Mouse (Mus musculus): Measurements from ENCODE around the gene A230072I06Rik. TPM values are rescaled to one million over a fixed set of nuclear protein-coding genes. Genes with fewer than 3 reads are reported as not detected.

Gene A230072I06Rik
- polyA plus RNA-seq, 1 experiment, result not detected

- no peaks in the 10 kb centered on the region for H3K79me3 ChIP-seq (ENCODE audit: low read depth)
- no peak overlapping the region for H3K4me3 ChIP-seq (ENCODE audit: insufficient read depth, poor library complexity, severe bottlenecking)
- TF ChIP-seq MYOG (IDR thresholded peaks at IDR 0.05; ENCODE audit: control insufficient read depth, extremely low read depth, insufficient read length), result no peak
- TF ChIP-seq CEBPB (IDR thresholded peaks at IDR 0.05; ENCODE audit: low read depth), result no peak
- TF ChIP-seq FOSL1 (IDR thresholded peaks at IDR 0.05; ENCODE audit: insufficient read depth, low read length, poor library complexity, severe bottlenecking), result no peak
- TF ChIP-seq CTCF (IDR thresholded peaks at IDR 0.05; ENCODE audit: control insufficient read depth, insufficient read depth, insufficient read length), result no peak
- TF ChIP-seq MAX (IDR thresholded peaks at IDR 0.05), result no peak
- TF ChIP-seq USF1 (IDR thresholded peaks at IDR 0.05; ENCODE audit: low read depth), result no peak
- TF ChIP-seq MYOD1 (IDR thresholded peaks at IDR 0.05; ENCODE audit: control insufficient read depth, insufficient read length, low read depth), result no peak
- H3K36me3 ChIP-seq (ENCODE audit: control insufficient read depth, insufficient read depth), result no peaks in the 10 kb centered on the region
- H3K27me3 ChIP-seq (ENCODE audit: control insufficient read depth, insufficient read depth, insufficient read length), result peaks cover 13% of the 10 kb centered on the region
- no peaks in the 10 kb centered on the region for H3K79me2 ChIP-seq (ENCODE audit: control insufficient read depth, insufficient read depth)
- no peak overlapping the region for H3ac ChIP-seq (ENCODE audit: control insufficient read depth, insufficient read length, low read depth)
These were observed 44.6 kb downstream of the A230072I06Rik start for GRCm38 (mm10) chr8:12323238-12323637.

GRCm38 (mm10) chr8:12324561-12324960 lies 45.9 kb downstream of the A230072I06Rik start:
- Histone ChIP-seq H3K36me3 (ENCODE audit: control insufficient read depth, insufficient read depth) (no peaks in the 10 kb centered on the region), H3ac (ENCODE audit: control insufficient read depth, insufficient read length, low read depth) (no peak overlapping the region), H3K4me3 (ENCODE audit: insufficient read depth, poor library complexity, severe bottlenecking) (no peak overlapping the region), H3K79me3 (ENCODE audit: low read depth) (no peaks in the 10 kb centered on the region), H3K27me3 (ENCODE audit: control insufficient read depth, insufficient read depth, insufficient read length) (peaks cover 16% of the 10 kb centered on the region), H3K79me2 (ENCODE audit: control insufficient read depth, insufficient read depth) (no peaks in the 10 kb centered on the region)
- TF ChIP-seq CTCF (IDR thresholded peaks at IDR 0.05; ENCODE audit: control insufficient read depth, insufficient read depth, insufficient read length), result no peak
- TF ChIP-seq USF1 (IDR thresholded peaks at IDR 0.05; ENCODE audit: low read depth), result no peak
- TF ChIP-seq CEBPB (IDR thresholded peaks at IDR 0.05; ENCODE audit: low read depth), result no peak
- TF ChIP-seq FOSL1 (IDR thresholded peaks at IDR 0.05; ENCODE audit: insufficient read depth, low read length, poor library complexity, severe bottlenecking), result no peak
- no peak for TF ChIP-seq MAX (IDR thresholded peaks at IDR 0.05)
- TF ChIP-seq MYOG (IDR thresholded peaks at IDR 0.05; ENCODE audit: control insufficient read depth, extremely low read depth, insufficient read length), result no peak
- TF ChIP-seq MYOD1 (IDR thresholded peaks at IDR 0.05; ENCODE audit: control insufficient read depth, insufficient read length, low read depth), result no peak

- Histone ChIP-seq H3K27me3 (ENCODE audit: control insufficient read depth, insufficient read depth, insufficient read length) (peaks cover 16% of the 10 kb centered on the region), H3K79me2 (ENCODE audit: control insufficient read depth, insufficient read depth) (no peaks in the 10 kb centered on the region), H3ac (ENCODE audit: control insufficient read depth, insufficient read length, low read depth) (no peak overlapping the region), H3K4me3 (ENCODE audit: insufficient read depth, poor library complexity, severe bottlenecking) (no peak overlapping the region), H3K79me3 (ENCODE audit: low read depth) (no peaks in the 10 kb centered on the region), H3K36me3 (ENCODE audit: control insufficient read depth, insufficient read depth) (no peaks in the 10 kb centered on the region)
- TF ChIP-seq CTCF (IDR thresholded peaks at IDR 0.05; ENCODE audit: control insufficient read depth, insufficient read depth, insufficient read length), result no peak
- no peak for TF ChIP-seq MAX (IDR thresholded peaks at IDR 0.05)
- no peak for TF ChIP-seq FOSL1 (IDR thresholded peaks at IDR 0.05; ENCODE audit: insufficient read depth, low read length, poor library complexity, severe bottlenecking)
- no peak for TF ChIP-seq MYOG (IDR thresholded peaks at IDR 0.05; ENCODE audit: control insufficient read depth, extremely low read depth, insufficient read length)
- TF ChIP-seq MYOD1 (IDR thresholded peaks at IDR 0.05; ENCODE audit: control insufficient read depth, insufficient read length, low read depth), result no peak
- TF ChIP-seq USF1 (IDR thresholded peaks at IDR 0.05; ENCODE audit: low read depth), result no peak
- TF ChIP-seq CEBPB (IDR thresholded peaks at IDR 0.05; ENCODE audit: low read depth), result no peak
These were observed 46.5 kb downstream of the A230072I06Rik start for GRCm38 (mm10) chr8:12324991-12325601.

GRCm38 (mm10) chr8:12327187-12327586 lies 48.6 kb downstream of the A230072I06Rik start:
- Histone ChIP-seq H3K4me3 (ENCODE audit: insufficient read depth, poor library complexity, severe bottlenecking) (no peak overlapping the region), H3K79me2 (ENCODE audit: control insufficient read depth, insufficient read depth) (no peaks in the 10 kb centered on the region), H3K36me3 (ENCODE audit: control insufficient read depth, insufficient read depth) (no peaks in the 10 kb centered on the region), H3K27me3 (ENCODE audit: control insufficient read depth, insufficient read depth, insufficient read length) (peaks cover 15% of the 10 kb centered on the region), H3ac (ENCODE audit: control insufficient read depth, insufficient read length, low read depth) (no peak overlapping the region), H3K79me3 (ENCODE audit: low read depth) (no peaks in the 10 kb centered on the region)
- no peak for TF ChIP-seq FOSL1 (IDR thresholded peaks at IDR 0.05; ENCODE audit: insufficient read depth, low read length, poor library complexity, severe bottlenecking)
- TF ChIP-seq CEBPB (IDR thresholded peaks at IDR 0.05; ENCODE audit: low read depth), result no peak
- no peak for TF ChIP-seq CTCF (IDR thresholded peaks at IDR 0.05; ENCODE audit: control insufficient read depth, insufficient read depth, insufficient read length)
- TF ChIP-seq MAX (IDR thresholded peaks at IDR 0.05), result no peak
- no peak for TF ChIP-seq MYOD1 (IDR thresholded peaks at IDR 0.05; ENCODE audit: control insufficient read depth, insufficient read length, low read depth)
- no peak for TF ChIP-seq MYOG (IDR thresholded peaks at IDR 0.05; ENCODE audit: control insufficient read depth, extremely low read depth, insufficient read length)
- no peak for TF ChIP-seq USF1 (IDR thresholded peaks at IDR 0.05; ENCODE audit: low read depth)

GRCm38 (mm10) chr8:12327707-12328471 lies 49.3 kb downstream of the A230072I06Rik start:
- Histone ChIP-seq H3K4me3 (ENCODE audit: insufficient read depth, poor library complexity, severe bottlenecking) (no peak overlapping the region), H3ac (ENCODE audit: control insufficient read depth, insufficient read length, low read depth) (no peak overlapping the region), H3K36me3 (ENCODE audit: control insufficient read depth, insufficient read depth) (no peaks in the 10 kb centered on the region), H3K79me2 (ENCODE audit: control insufficient read depth, insufficient read depth) (no peaks in the 10 kb centered on the region), H3K27me3 (ENCODE audit: control insufficient read depth, insufficient read depth, insufficient read length) (peaks cover 15% of the 10 kb centered on the region), H3K79me3 (ENCODE audit: low read depth) (no peaks in the 10 kb centered on the region)
- TF ChIP-seq MYOG (IDR thresholded peaks at IDR 0.05; ENCODE audit: control insufficient read depth, extremely low read depth, insufficient read length) (no peak), USF1 (IDR thresholded peaks at IDR 0.05; ENCODE audit: low read depth) (no peak), MAX (IDR thresholded peaks at IDR 0.05) (no peak), MYOD1 (IDR thresholded peaks at IDR 0.05; ENCODE audit: control insufficient read depth, insufficient read length, low read depth) (no peak), FOSL1 (IDR thresholded peaks at IDR 0.05; ENCODE audit: insufficient read depth, low read length, poor library complexity, severe bottlenecking) (no peak), CTCF (IDR thresholded peaks at IDR 0.05; ENCODE audit: control insufficient read depth, insufficient read depth, insufficient read length) (no peak), CEBPB (IDR thresholded peaks at IDR 0.05; ENCODE audit: low read depth) (no peak)

Data from C2C12 (cell line).